Mouse (Mus musculus): Measurements from ENCODE around the gene Hmgcll1. TPM values are rescaled to one million over a fixed set of nuclear protein-coding genes. Genes with fewer than 3 reads are reported as not detected.
"Not testable (repeated sequence)": the region's sequence is repeated elsewhere in the genome, so short reads cannot be mapped to it uniquely, and the experiment has no call there.

The Hmgcll1 gene
- polyA plus RNA-seq, 1 experiment, result 16.4 TPM

GRCm38 (mm10) chr9:76064164-76064563 is 49.5 kb downstream of the Hmgcll1 start:
- no peak for DNase-seq (ENCODE audit: low read depth)
- TF ChIP-seq CTCF (IDR thresholded peaks at IDR 0.05; ENCODE audit: borderline replicate concordance, extremely low read depth, insufficient read depth, insufficient read length), result no peak
- TF ChIP-seq POLR2A (IDR thresholded peaks at IDR 0.05; ENCODE audit: borderline replicate concordance, extremely low read depth, insufficient read depth, insufficient read length, poor library complexity, severe bottlenecking), result no peak

GRCm38 (mm10) chr9:76091561-76091960 is 76.9 kb downstream of the Hmgcll1 start:
- DNase-seq (ENCODE audit: low read depth), result no peak
- TF ChIP-seq CTCF (IDR thresholded peaks at IDR 0.05; ENCODE audit: borderline replicate concordance, extremely low read depth, insufficient read depth, insufficient read length), result no peak
- TF ChIP-seq POLR2A (IDR thresholded peaks at IDR 0.05; ENCODE audit: borderline replicate concordance, extremely low read depth, insufficient read depth, insufficient read length, poor library complexity, severe bottlenecking), result no peak

DNA sequence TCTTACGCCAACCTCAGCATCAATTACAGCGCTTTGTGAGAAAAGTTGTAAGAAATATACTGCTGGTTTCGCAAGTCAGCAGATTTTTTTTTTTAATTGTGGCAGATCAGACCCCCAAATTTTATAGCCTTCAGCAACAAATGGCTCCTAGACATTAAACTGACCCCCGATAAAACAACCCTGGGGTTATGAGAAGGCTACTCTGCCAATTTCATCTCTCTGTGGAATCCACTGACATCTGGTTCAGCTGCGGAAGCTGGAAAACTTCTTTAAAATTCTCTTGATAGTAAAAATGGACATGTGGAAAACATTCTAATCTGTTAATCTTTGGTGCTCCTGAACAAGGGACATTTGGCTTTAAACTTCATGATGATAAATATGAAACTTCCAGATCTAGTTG is 82.6 kb downstream of the Hmgcll1 start:
- no peak for DNase-seq (ENCODE audit: low read depth)
- TF ChIP-seq POLR2A (IDR thresholded peaks at IDR 0.05; ENCODE audit: borderline replicate concordance, extremely low read depth, insufficient read depth, insufficient read length, poor library complexity, severe bottlenecking) (no peak), CTCF (IDR thresholded peaks at IDR 0.05; ENCODE audit: borderline replicate concordance, extremely low read depth, insufficient read depth, insufficient read length) (no peak)

GRCm38 (mm10) chr9:76099981-76100380 is 85.3 kb downstream of the Hmgcll1 start:
- no peak for TF ChIP-seq POLR2A (IDR thresholded peaks at IDR 0.05; ENCODE audit: borderline replicate concordance, extremely low read depth, insufficient read depth, insufficient read length, poor library complexity, severe bottlenecking)
- no peak for TF ChIP-seq CTCF (IDR thresholded peaks at IDR 0.05; ENCODE audit: borderline replicate concordance, extremely low read depth, insufficient read depth, insufficient read length)
- DNase-seq (ENCODE audit: low read depth), result no peak

DNA sequence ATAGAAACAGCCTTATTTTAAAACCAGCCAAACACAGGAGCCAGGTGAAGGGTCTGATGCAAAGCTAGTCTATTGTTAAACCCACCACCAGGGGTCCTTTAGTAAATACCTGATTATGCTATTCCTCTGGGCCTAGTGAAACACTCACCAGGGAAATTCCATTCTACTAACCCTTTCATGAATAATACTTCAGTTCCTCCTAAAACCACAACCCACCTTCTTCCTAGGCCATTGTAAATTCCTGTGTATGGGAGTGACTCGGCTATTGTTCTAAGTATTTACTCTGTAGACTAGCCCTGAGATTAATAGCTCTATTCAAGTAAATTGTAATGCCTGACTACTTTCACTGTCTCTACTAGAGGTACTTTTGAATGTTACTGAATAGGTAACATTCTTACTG is 89.8 kb downstream of the Hmgcll1 start:
- DNase-seq (ENCODE audit: low read depth), result not testable (repeated sequence)

- TF ChIP-seq CTCF (IDR thresholded peaks at IDR 0.05; ENCODE audit: borderline replicate concordance, extremely low read depth, insufficient read depth, insufficient read length), result no peak
- no peak for TF ChIP-seq POLR2A (IDR thresholded peaks at IDR 0.05; ENCODE audit: borderline replicate concordance, extremely low read depth, insufficient read depth, insufficient read length, poor library complexity, severe bottlenecking)
- no peak for DNase-seq (ENCODE audit: low read depth)
Observed at GRCm38 (mm10) chr9:76104846-76105245, 90.2 kb downstream of the Hmgcll1 start.

DNA sequence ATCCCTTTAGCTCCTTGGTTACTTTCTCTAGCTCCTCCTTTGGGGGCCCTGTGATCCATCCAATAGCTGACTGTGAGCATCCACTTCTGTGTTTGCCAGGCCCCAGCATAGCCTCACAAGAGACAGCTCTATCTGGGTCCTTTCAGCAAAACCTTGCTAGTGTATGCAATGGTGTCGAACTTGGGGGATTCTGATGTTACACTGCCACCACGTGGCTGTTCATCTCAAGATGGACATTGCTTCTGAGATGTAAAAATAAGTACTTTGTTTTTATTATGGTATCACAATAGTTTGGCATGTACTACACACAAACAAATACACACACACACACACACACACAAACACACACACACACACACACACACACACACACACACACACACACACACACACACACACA is 108.2 kb downstream of the Hmgcll1 start:
- peak; percentile 61; the same call in 1 of the 2 replicates for TF ChIP-seq CTCF (IDR thresholded peaks at IDR 0.05; ENCODE audit: borderline replicate concordance, extremely low read depth, insufficient read depth, insufficient read length)
- DNase-seq (ENCODE audit: low read depth), result peak; percentile 89

- DNase-seq (ENCODE audit: low read depth), result no peak
- TF ChIP-seq CTCF (IDR thresholded peaks at IDR 0.05; ENCODE audit: borderline replicate concordance, extremely low read depth, insufficient read depth, insufficient read length) (no peak), POLR2A (IDR thresholded peaks at IDR 0.05; ENCODE audit: borderline replicate concordance, extremely low read depth, insufficient read depth, insufficient read length, poor library complexity, severe bottlenecking) (no peak)
Observed at GRCm38 (mm10) chr9:76124249-76124648, 109.6 kb downstream of the Hmgcll1 start.

GRCm38 (mm10) chr9:76129353-76129752 is 114.7 kb downstream of the Hmgcll1 start:
- no peak for TF ChIP-seq CTCF (IDR thresholded peaks at IDR 0.05; ENCODE audit: borderline replicate concordance, extremely low read depth, insufficient read depth, insufficient read length)
- TF ChIP-seq POLR2A (IDR thresholded peaks at IDR 0.05; ENCODE audit: borderline replicate concordance, extremely low read depth, insufficient read depth, insufficient read length, poor library complexity, severe bottlenecking), result no peak
- DNase-seq (ENCODE audit: low read depth), result no peak

DNA sequence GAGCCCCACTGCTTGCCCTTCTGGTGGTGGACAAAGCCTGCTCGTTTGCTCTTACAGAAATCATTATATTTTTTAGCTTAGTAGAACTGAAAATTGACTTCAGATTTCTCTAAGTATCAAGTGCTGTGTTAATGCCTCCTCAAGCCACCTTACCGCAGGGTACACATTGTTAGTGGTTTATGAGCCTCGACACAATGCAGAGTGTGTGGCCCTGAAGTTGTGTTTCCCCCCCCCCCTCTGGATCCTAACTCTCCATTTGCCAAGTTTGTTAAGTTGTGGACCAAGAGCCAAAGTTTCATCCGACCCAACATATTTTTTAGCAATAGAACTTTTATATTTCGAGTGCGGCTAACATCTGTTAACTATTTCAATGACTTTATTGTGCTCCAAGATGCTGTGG is 119.4 kb downstream of the Hmgcll1 start:
- TF ChIP-seq POLR2A (IDR thresholded peaks at IDR 0.05; ENCODE audit: borderline replicate concordance, extremely low read depth, insufficient read depth, insufficient read length, poor library complexity, severe bottlenecking), result no peak
- no peak for TF ChIP-seq CTCF (IDR thresholded peaks at IDR 0.05; ENCODE audit: borderline replicate concordance, extremely low read depth, insufficient read depth, insufficient read length)
- DNase-seq (ENCODE audit: low read depth), result no peak

DNA sequence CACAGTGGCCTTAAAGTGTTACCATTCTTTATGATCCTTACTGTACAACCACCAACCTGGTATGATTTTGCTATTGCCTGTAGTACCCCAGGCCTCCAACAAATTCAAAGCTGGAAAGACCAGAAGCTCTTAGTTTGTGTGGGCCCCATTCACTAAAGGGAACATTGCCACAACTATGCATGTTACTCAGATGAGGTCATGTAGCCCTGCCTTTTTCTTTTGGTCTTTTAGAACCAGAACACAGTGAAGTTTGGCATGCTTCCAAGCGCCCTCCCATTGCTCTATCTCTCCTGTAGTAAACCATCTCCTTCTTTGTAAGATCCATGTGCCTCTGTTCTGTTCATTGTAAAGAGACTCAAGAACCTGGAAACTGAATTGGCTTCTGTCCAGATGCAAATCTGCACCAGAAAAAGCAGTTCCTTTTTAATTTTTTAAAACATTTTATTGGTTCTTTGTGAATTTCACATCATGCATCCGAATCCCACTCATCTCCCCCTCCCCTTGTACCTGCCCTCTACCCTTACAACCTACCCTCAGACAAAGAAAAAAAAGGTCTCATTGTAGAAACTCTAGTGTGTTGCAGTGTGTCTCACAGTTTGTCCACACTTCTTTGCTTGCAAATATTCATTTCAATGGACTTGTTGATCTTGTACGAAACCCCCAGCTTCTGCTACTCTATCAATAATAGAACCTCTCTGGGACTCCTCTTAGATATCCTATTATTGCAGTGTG is 123.9 kb downstream of the Hmgcll1 start:
- TF ChIP-seq CTCF (IDR thresholded peaks at IDR 0.05; ENCODE audit: borderline replicate concordance, extremely low read depth, insufficient read depth, insufficient read length) (no peak), POLR2A (IDR thresholded peaks at IDR 0.05; ENCODE audit: borderline replicate concordance, extremely low read depth, insufficient read depth, insufficient read length, poor library complexity, severe bottlenecking) (no peak)
- peak; percentile 90 for DNase-seq (ENCODE audit: low read depth)

GRCm38 (mm10) chr9:76145593-76145992 is 130.9 kb downstream of the Hmgcll1 start:
- TF ChIP-seq POLR2A (IDR thresholded peaks at IDR 0.05; ENCODE audit: borderline replicate concordance, extremely low read depth, insufficient read depth, insufficient read length, poor library complexity, severe bottlenecking) (no peak), CTCF (IDR thresholded peaks at IDR 0.05; ENCODE audit: borderline replicate concordance, extremely low read depth, insufficient read depth, insufficient read length) (no peak)
- DNase-seq (ENCODE audit: low read depth), result no peak

All from brain, embryonic 14.5 days (tissue).